Comparison of ENCODE assay signal across 12 mouse cellular contexts in genomic region chr2:163480191-163480825, GRCm38 (mm10). TPM values are rescaled to one million over a fixed set of nuclear protein-coding genes. Genes with fewer than 3 reads are reported as not detected.
DNase-seq lines count a peak whose midpoint lies in the region; ATAC-seq and TF ChIP-seq lines count a peak whose summit lies in the region.
"Had no signal": no experiment of that assay in that cellular context is flagged by ENCODE, and none has a peak within 500 bp of the region (broad histone marks: within the 10 kb centered on the region; RNA-seq: fewer than 3 reads in every experiment).

No protein-coding gene starts in this region.

- 0 out of 2 replicates have a peak overlapping the region, but pooled peaks have one; percentile 2 for H3K4me2 ChIP-seq in forebrain, embryonic 11.5 days (ENCODE audit: low read depth, low read length, severe bottlenecking)
- no peak overlapping the region for H3K4me2 ChIP-seq in forebrain, embryonic 15.5 days (replicated peaks)
- H3K4me2 ChIP-seq: embryonic facial prominence, embryonic 12.5 days had no signal

- H3K27me3 ChIP-seq in forebrain, embryonic 11.5 days (ENCODE audit: control insufficient read depth, insufficient read depth, low read length), result peaks cover 7% of the 10 kb centered on the region
- H3K27me3 ChIP-seq in forebrain, embryonic 15.5 days, result peaks cover 19% of the 10 kb centered on the region

- no peak overlapping the region for H3K27ac ChIP-seq in forebrain, embryonic 11.5 days (ENCODE audit: low read depth, low read length)
- no peak overlapping the region for H3K27ac ChIP-seq in forebrain, embryonic 15.5 days (replicated peaks)
- H3K27ac ChIP-seq: embryonic facial prominence, embryonic 12.5 days had no signal

- peaks cover 5% of the 10 kb centered on the region for H3K4me1 ChIP-seq in forebrain, embryonic 11.5 days (replicated peaks; ENCODE audit: control insufficient read depth, insufficient read depth, low read length)
- peaks cover 7% of the 10 kb centered on the region; the same call in 1 of the 2 replicates for H3K4me1 ChIP-seq in forebrain, embryonic 15.5 days

- no peak overlapping the region for H3K9ac ChIP-seq in forebrain, embryonic 11.5 days (ENCODE audit: low read length)
- H3K9ac ChIP-seq in forebrain, embryonic 15.5 days (replicated peaks), result no peak overlapping the region
- H3K9ac ChIP-seq: embryonic facial prominence, embryonic 12.5 days had no signal

- WGBS in forebrain, embryonic 11.5 days, result 47% methylated on average over 18 of the region's 18 CpGs
- 49% methylated on average over 18 of the region's 18 CpGs for WGBS in forebrain, embryonic 15.5 days

- ATAC-seq in forebrain, embryonic 11.5 days (replicated peaks; ENCODE audit: low FRiP score), result no peak
- ATAC-seq in forebrain, embryonic 15.5 days (replicated peaks), result no peak
- no peak for ATAC-seq in monocyte, adult 5-6 weeks (replicated peaks; ENCODE audit: insufficient number of reproducible peaks, low FRiP score, low TSS enrichment, poor library complexity, severe bottlenecking)
- ATAC-seq in megakaryocyte, adult 5-6 weeks (ENCODE audit: poor library complexity, severe bottlenecking), result no peak

- no peaks in the 10 kb centered on the region for H3K36me3 ChIP-seq in forebrain, embryonic 11.5 days (ENCODE audit: control insufficient read depth, insufficient read depth, low read length)
- H3K36me3 ChIP-seq in forebrain, embryonic 15.5 days, result no peaks in the 10 kb centered on the region
- H3K36me3 ChIP-seq: embryonic facial prominence, embryonic 12.5 days; G1E had no signal

- no peak overlapping the region for H3K4me3 ChIP-seq in forebrain, embryonic 11.5 days (ENCODE audit: low read depth, low read length)
- H3K4me3 ChIP-seq in forebrain, embryonic 15.5 days, result no peak overlapping the region
- H3K4me3 ChIP-seq: embryonic facial prominence, embryonic 12.5 days had no signal

- TF ChIP-seq POLR2A in brain, embryonic 14.5 days (IDR thresholded peaks at IDR 0.05; ENCODE audit: borderline replicate concordance, extremely low read depth, insufficient read depth, insufficient read length, poor library complexity, severe bottlenecking), result no peak

- DNase-seq in forebrain, embryonic 11.5 days (ENCODE audit: low spot score), result no peak
- DNase-seq in 3T3-L1 (ENCODE audit: low read depth, low spot score), result peak; percentile 24
- DNase-seq in brain, embryonic 14.5 days (ENCODE audit: low read depth), result no peak
- peak; percentile 31 to 54 for DNase-seq in kidney, postnatal 4 days
- no peak for DNase-seq in right cerebral cortex, postnatal 4 days

- TF ChIP-seq CTCF in brain, embryonic 14.5 days (IDR thresholded peaks at IDR 0.05; ENCODE audit: borderline replicate concordance, extremely low read depth, insufficient read depth, insufficient read length), result peak; percentile 48; the same call in 1 of the 2 replicates

- no peaks in the 10 kb centered on the region for H3K9me3 ChIP-seq in forebrain, embryonic 11.5 days (ENCODE audit: control insufficient read depth, low read length)
- H3K9me3 ChIP-seq in forebrain, embryonic 15.5 days, result no peaks in the 10 kb centered on the region
- H3K9me3 ChIP-seq: embryonic facial prominence, embryonic 12.5 days; G1E had no signal

RNA-seq across cellular contexts. Expression of gene Fitm2, which starts 7.9 kb away (rescaled TPM):
- 11.3 and 12.5 TPM in 2 replicates for polyA plus RNA-seq in forebrain, embryonic 11.5 days (2014; fragmentation: Nextera tagmentation; extraction: Ambion mirVana)
- polyA plus RNA-seq in forebrain, embryonic 15.5 days (2015; fragmentation: Nextera tagmentation; extraction: Ambion mirVana), result 11.4 and 12.3 TPM in 2 replicates
- 5.3 and 9.8 TPM in 2 replicates for polyA plus RNA-seq in brain, embryonic 14.5 days (2012; rRNA removed)
- total RNA-seq in monocyte, adult 5-6 weeks (2017), result 2.2 to 3.4 TPM (median 3.2 TPM) in 3 replicates
- total RNA-seq in megakaryocyte, adult 5-6 weeks (2015), result 0.36 and 1.1 TPM in 2 replicates
- 0.94 and 1.7 TPM in 2 replicates for total RNA-seq in megakaryocyte, adult 5-6 weeks (2017)

RNA-seq across cellular contexts. Expression of gene R3hdml, which starts 11.8 kb away (rescaled TPM):
- polyA plus RNA-seq in forebrain, embryonic 11.5 days (2014; fragmentation: Nextera tagmentation; extraction: Ambion mirVana), result not detected in 2 replicates
- not detected in 2 replicates for polyA plus RNA-seq in forebrain, embryonic 15.5 days (2015; fragmentation: Nextera tagmentation; extraction: Ambion mirVana)
- 0.13 TPM in 1 of 2 replicates, not detected in the other for polyA plus RNA-seq in brain, embryonic 14.5 days (2012; rRNA removed)
- total RNA-seq in monocyte, adult 5-6 weeks (2017), result not detected in 3 replicates
- total RNA-seq in megakaryocyte, adult 5-6 weeks (2015), result not detected in 2 replicates
- not detected in 2 replicates for total RNA-seq in megakaryocyte, adult 5-6 weeks (2017)
- total RNA-seq: G1E; hematopoietic stem cell, adult 5-6 weeks had no signal
- polyA plus RNA-seq: embryonic facial prominence, embryonic 12.5 days; G1E; lung, embryonic 16.5 days had no signal

RNA-seq across cellular contexts. Expression of gene Hnf4a, which starts 26.3 kb away (rescaled TPM):
- not detected in 2 replicates for polyA plus RNA-seq in forebrain, embryonic 11.5 days (2014; fragmentation: Nextera tagmentation; extraction: Ambion mirVana)
- not detected in 2 replicates for polyA plus RNA-seq in forebrain, embryonic 15.5 days (2015; fragmentation: Nextera tagmentation; extraction: Ambion mirVana)
- polyA plus RNA-seq in brain, embryonic 14.5 days (2012; rRNA removed), result 0.05 TPM in 1 of 2 replicates, not detected in the other
- total RNA-seq in monocyte, adult 5-6 weeks (2017), result not detected in 3 replicates
- total RNA-seq in megakaryocyte, adult 5-6 weeks (2015), result not detected in 2 replicates
- total RNA-seq in megakaryocyte, adult 5-6 weeks (2017), result not detected in 2 replicates
- polyA plus RNA-seq: embryonic facial prominence, embryonic 12.5 days; lung, embryonic 16.5 days had no signal

RNA-seq across cellular contexts. Expression of gene Gdap1l1, which starts 42.0 kb away (rescaled TPM):
- polyA plus RNA-seq in forebrain, embryonic 11.5 days (2014; fragmentation: Nextera tagmentation; extraction: Ambion mirVana), result 28.8 and 31.1 TPM in 2 replicates
- 111 and 112 TPM in 2 replicates for polyA plus RNA-seq in forebrain, embryonic 15.5 days (2015; fragmentation: Nextera tagmentation; extraction: Ambion mirVana)
- polyA plus RNA-seq in brain, embryonic 14.5 days (2012; rRNA removed), result 142 and 170 TPM in 2 replicates
- total RNA-seq in monocyte, adult 5-6 weeks (2017), result not detected in 3 replicates
- not detected in 2 replicates for total RNA-seq in megakaryocyte, adult 5-6 weeks (2015)
- total RNA-seq in megakaryocyte, adult 5-6 weeks (2017), result not detected in 2 replicates
- polyA plus RNA-seq: G1E had no signal

RNA-seq across cellular contexts. Expression of gene Oser1, which starts 55.8 kb away (rescaled TPM):
- 80.7 and 85.5 TPM in 2 replicates for polyA plus RNA-seq in forebrain, embryonic 11.5 days (2014; fragmentation: Nextera tagmentation; extraction: Ambion mirVana)
- polyA plus RNA-seq in forebrain, embryonic 15.5 days (2015; fragmentation: Nextera tagmentation; extraction: Ambion mirVana), result 75.4 and 79.1 TPM in 2 replicates
- polyA plus RNA-seq in brain, embryonic 14.5 days (2012; rRNA removed), result 24.4 and 30.5 TPM in 2 replicates
- total RNA-seq in monocyte, adult 5-6 weeks (2017), result 88.1 to 169 TPM (median 163 TPM) in 3 replicates
- total RNA-seq in megakaryocyte, adult 5-6 weeks (2015), result 85.9 and 98.4 TPM in 2 replicates
- 93.7 and 107 TPM in 2 replicates for total RNA-seq in megakaryocyte, adult 5-6 weeks (2017)

Comparison
In these comparisons a context has a peak if more than half of its experiments do, and no peak if none do; other contexts are left out.
1. DNase-seq: peak in 3T3-L1 (single experiment) and kidney, postnatal 4 days (2 of 2); none in forebrain, embryonic 11.5 days (single experiment), brain, embryonic 14.5 days (single experiment) and right cerebral cortex, postnatal 4 days (single experiment).